9 mouse cellular contexts compared by ENCODE assay signal in genomic region chr4:114300390-114301012, GRCm38 (mm10).
DNase-seq lines count a peak whose midpoint lies in the region; ATAC-seq and TF ChIP-seq lines count a peak whose summit lies in the region.
"Had no signal": no experiment of that assay in that cellular context is flagged by ENCODE, and none has a peak within 500 bp of the region (broad histone marks: within the 10 kb centered on the region; RNA-seq: fewer than 3 reads in every experiment).

No protein-coding gene starts in this region.

- no peak for DNase-seq in left cerebral cortex, adult 2 months (ENCODE audit: extremely low spot score in 1 of 2, low spot score in 2 of 2)
- DNase-seq in left cerebral cortex, adult 8-10 months (ENCODE audit: low spot score in 2 of 2): no peak
- DNase-seq in brain, adult 2 months (ENCODE audit: low read depth, low spot score): peak; percentile 31
- peak; percentile 61 for DNase-seq in forebrain, postnatal 0 days
- peak; percentile 63 for DNase-seq in lung, postnatal 0 days (ENCODE audit: low spot score)
- DNase-seq in right cerebral cortex, postnatal 25 days: no peak

- H3K9ac ChIP-seq in forebrain, postnatal 0 days: no peak overlapping the region
- H3K9ac ChIP-seq in lung, postnatal 0 days (replicated peaks; ENCODE audit: low read depth): no peak overlapping the region
- H3K9ac ChIP-seq: embryonic facial prominence, embryonic 15.5 days; limb, embryonic 12.5 days had no signal

- no peaks in the 10 kb centered on the region for H3K9me3 ChIP-seq in forebrain, postnatal 0 days (ENCODE audit: low read length)
- H3K9me3 ChIP-seq in lung, postnatal 0 days (ENCODE audit: low read length): no peaks in the 10 kb centered on the region
- H3K9me3 ChIP-seq: embryonic facial prominence, embryonic 15.5 days; limb, embryonic 12.5 days had no signal

- TF ChIP-seq EP300 in lung, postnatal 0 days (IDR thresholded peaks at IDR 0.05): no peak

- WGBS in forebrain, postnatal 0 days: 44% methylated on average over 3 of the region's 3 CpGs
- WGBS in lung, postnatal 0 days: 31% methylated on average over 3 of the region's 3 CpGs

- H3K36me3 ChIP-seq in forebrain, postnatal 0 days (ENCODE audit: insufficient read depth): no peaks in the 10 kb centered on the region
- H3K36me3 ChIP-seq in lung, postnatal 0 days (ENCODE audit: insufficient read depth, low read length): no peaks in the 10 kb centered on the region
- H3K36me3 ChIP-seq: embryonic facial prominence, embryonic 15.5 days; limb, embryonic 12.5 days had no signal

- no peaks in the 10 kb centered on the region for H3K27me3 ChIP-seq in forebrain, postnatal 0 days (ENCODE audit: insufficient read depth, low read length)
- H3K27me3 ChIP-seq in lung, postnatal 0 days (replicated peaks; ENCODE audit: insufficient read depth, low read length): no peaks in the 10 kb centered on the region
- H3K27me3 ChIP-seq: embryonic facial prominence, embryonic 15.5 days had no signal

- intact Hi-C loops in left cerebral cortex, adult 2 months (cut with DNase I): loop anchor here (2.0 to 5.0 kb wide), 3 partner anchors 102 to 647 kb away; no protein-coding TSS in a partner anchor

- H3K4me1 ChIP-seq in forebrain, postnatal 0 days (ENCODE audit: insufficient read depth): no peaks in the 10 kb centered on the region
- no peaks in the 10 kb centered on the region for H3K4me1 ChIP-seq in lung, postnatal 0 days (ENCODE audit: insufficient read depth, low read depth, low read length)
- H3K4me1 ChIP-seq: embryonic facial prominence, embryonic 15.5 days; limb, embryonic 12.5 days had no signal

- no peak overlapping the region for H3K4me2 ChIP-seq in forebrain, postnatal 0 days (ENCODE audit: low read depth)
- H3K4me2 ChIP-seq in lung, postnatal 0 days (replicated peaks; ENCODE audit: low read depth, low read length): no peak overlapping the region
- H3K4me2 ChIP-seq: embryonic facial prominence, embryonic 15.5 days; limb, embryonic 12.5 days had no signal

- peak; percentile 64 for TF ChIP-seq CTCF in left cerebral cortex, adult 2 months (IDR thresholded peaks at IDR 0.05)
- peak; percentile 74 for TF ChIP-seq CTCF in forebrain, postnatal 0 days (IDR thresholded peaks at IDR 0.05; ENCODE audit: low read depth)
- TF ChIP-seq CTCF in lung, postnatal 0 days (IDR thresholded peaks at IDR 0.05): peak; percentile 70

- H3K4me3 ChIP-seq in left cerebral cortex, adult 2 months: no peak overlapping the region
- H3K4me3 ChIP-seq in forebrain, postnatal 0 days (ENCODE audit: low read depth, low read length): no peak overlapping the region
- H3K4me3 ChIP-seq in lung, postnatal 0 days (ENCODE audit: low read depth, low read length): no peak overlapping the region
- H3K4me3 ChIP-seq: embryonic facial prominence, embryonic 15.5 days; limb, embryonic 12.5 days had no signal

- peak; percentile 60; the same call in 1 of the 2 replicates for ATAC-seq in forebrain, postnatal 0 days
- no peak for ATAC-seq in lung, postnatal 0 days
- ATAC-seq in erythroblast, adult 5-6 weeks (replicated peaks; ENCODE audit: low FRiP score, poor library complexity, severe bottlenecking): no peak

- no peak overlapping the region for H3K27ac ChIP-seq in left cerebral cortex, adult 2 months
- H3K27ac ChIP-seq in forebrain, postnatal 0 days (ENCODE audit: low read depth, low read length): no peak overlapping the region
- H3K27ac ChIP-seq in lung, postnatal 0 days (ENCODE audit: low read length): no peak overlapping the region
- H3K27ac ChIP-seq: embryonic facial prominence, embryonic 15.5 days; limb, embryonic 12.5 days had no signal

Comparison
In these comparisons a context has a peak if more than half of its experiments do, and no peak if none do; other contexts are left out.
1. DNase-seq: peak in brain, adult 2 months (single experiment), forebrain, postnatal 0 days (single experiment) and lung, postnatal 0 days (single experiment); none in left cerebral cortex, adult 2 months (0 of 2), left cerebral cortex, adult 8-10 months (0 of 2) and right cerebral cortex, postnatal 25 days (single experiment).
2. Peak in every context shown above with its lines, with median percentiles within 50 percentile points of each other: CTCF ChIP-seq.